Comparison of ENCODE assay signal across 8 mouse cellular contexts in genomic region chr3:67583125-67583845, GRCm38 (mm10). TPM values are rescaled to one million over a fixed set of nuclear protein-coding genes. Genes with fewer than 3 reads are reported as not detected.
DNase-seq lines count a peak whose midpoint lies in the region; ATAC-seq and TF ChIP-seq lines count a peak whose summit lies in the region.

No protein-coding gene starts in this region.

- peaks cover 29% of the 10 kb centered on the region for H3K36me3 ChIP-seq in embryonic facial prominence, embryonic 10.5 days (replicated peaks)
- peaks cover 15% of the 10 kb centered on the region for H3K36me3 ChIP-seq in hindbrain, embryonic 15.5 days
- peaks cover 23% of the 10 kb centered on the region for H3K36me3 ChIP-seq in midbrain, embryonic 12.5 days

- H3K4me1 ChIP-seq in lung, adult 2 months (ENCODE audit: control insufficient read depth, insufficient read depth, low read length), result no peaks in the 10 kb centered on the region; the same call in 1 of the 2 replicates
- H3K4me1 ChIP-seq in embryonic facial prominence, embryonic 10.5 days, result peaks cover 15% of the 10 kb centered on the region
- H3K4me1 ChIP-seq in hindbrain, embryonic 15.5 days (replicated peaks), result peaks cover 16% of the 10 kb centered on the region
- peaks cover 15% of the 10 kb centered on the region for H3K4me1 ChIP-seq in midbrain, embryonic 12.5 days

- H3K27me3 ChIP-seq in embryonic facial prominence, embryonic 10.5 days (replicated peaks; ENCODE audit: low read depth, poor library complexity, severe bottlenecking), result no peaks in the 10 kb centered on the region; the same call in 1 of the 2 replicates
- H3K27me3 ChIP-seq in hindbrain, embryonic 15.5 days, result 0 out of 2 replicates have a peak, but pooled peaks cover 10% of the 10 kb centered on the region
- peaks cover 8% of the 10 kb centered on the region for H3K27me3 ChIP-seq in midbrain, embryonic 12.5 days

- peak overlapping the region; percentile 83 for H3K27ac ChIP-seq in embryonic facial prominence, embryonic 10.5 days (replicated peaks)
- H3K27ac ChIP-seq in hindbrain, embryonic 15.5 days (replicated peaks), result peak overlapping the region; percentile 84
- peak overlapping the region; percentile 66; the same call in 1 of the 2 replicates for H3K27ac ChIP-seq in midbrain, embryonic 12.5 days (replicated peaks)

- DNase-seq in lung, adult 2 months, result no peak
- no peak for DNase-seq in lung, postnatal 10 days
- no peak for DNase-seq in embryonic facial prominence, embryonic 10.5 days (ENCODE audit: low spot score)
- DNase-seq in adrenal gland, adult 2 months, result no peak
- no peak for DNase-seq in cerebellum, adult 8-10 months
- DNase-seq in adrenal gland, postnatal 36 days, result no peak

- H3K9ac ChIP-seq in hindbrain, embryonic 15.5 days, result peak overlapping the region; percentile 86
- peak overlapping the region; percentile 81 for H3K9ac ChIP-seq in midbrain, embryonic 12.5 days (replicated peaks)

- no peaks in the 10 kb centered on the region for H3K9me3 ChIP-seq in embryonic facial prominence, embryonic 10.5 days
- no peaks in the 10 kb centered on the region for H3K9me3 ChIP-seq in hindbrain, embryonic 15.5 days
- H3K9me3 ChIP-seq in midbrain, embryonic 12.5 days, result no peaks in the 10 kb centered on the region

- no peak for TF ChIP-seq POLR2A in lung, adult 2 months (IDR thresholded peaks at IDR 0.05; ENCODE audit: borderline replicate concordance, extremely low read depth, low read depth, low read length)

- H3K4me2 ChIP-seq in hindbrain, embryonic 15.5 days, result peak overlapping the region; percentile 74
- H3K4me2 ChIP-seq in midbrain, embryonic 12.5 days (replicated peaks), result peak overlapping the region; percentile 89

- H3K4me3 ChIP-seq in lung, adult 2 months (replicated peaks; ENCODE audit: extremely low read depth, low read depth, low read length), result peak overlapping the region; percentile 72
- H3K4me3 ChIP-seq in embryonic facial prominence, embryonic 10.5 days, result peak overlapping the region; percentile 95
- H3K4me3 ChIP-seq in hindbrain, embryonic 15.5 days, result peak overlapping the region; percentile 88
- peak overlapping the region; percentile 73 for H3K4me3 ChIP-seq in midbrain, embryonic 12.5 days

- no peak for TF ChIP-seq CTCF in lung, adult 2 months (IDR thresholded peaks at IDR 0.05; ENCODE audit: insufficient read depth, low read length)

- ATAC-seq in hindbrain, embryonic 15.5 days (ENCODE audit: low FRiP score, low read depth), result peak; percentile 55
- ATAC-seq in midbrain, embryonic 12.5 days (ENCODE audit: low FRiP score, low read depth), result peak; percentile 57

- WGBS in lung, adult 2 months, result 10% methylated on average over 16 of the region's 16 CpGs
- WGBS in embryonic facial prominence, embryonic 10.5 days, result 21% methylated on average over 16 of the region's 16 CpGs
- 22% methylated on average over 16 of the region's 16 CpGs for WGBS in hindbrain, embryonic 15.5 days
- 21% methylated on average over 16 of the region's 16 CpGs for WGBS in midbrain, embryonic 12.5 days

RNA-seq across cellular contexts. Expression of gene Mfsd1, which starts 0.7 kb away (rescaled TPM):
- polyA plus RNA-seq in lung, adult 2 months (2012; rRNA removed), result 45.2 and 47.6 TPM in 2 replicates
- 59.6 and 61.3 TPM in 2 replicates for polyA plus RNA-seq in embryonic facial prominence, embryonic 10.5 days (2016; fragmentation: Nextera tagmentation; extraction: Ambion mirVana)
- 33.5 and 33.6 TPM in 2 replicates for polyA plus RNA-seq in hindbrain, embryonic 15.5 days (2015; fragmentation: Nextera tagmentation; extraction: Ambion mirVana)
- 53.9 and 56.3 TPM in 2 replicates for polyA plus RNA-seq in midbrain, embryonic 12.5 days (2016; fragmentation: Nextera tagmentation; extraction: Ambion mirVana)
- total RNA-seq in adrenal gland, adult 2 months (2021), result 10 to 100 TPM; 52.3 to 62.6 TPM
- 67.8 and 70.8 TPM in 2 replicates for polyA plus RNA-seq in adrenal gland, adult 2 months (2012; rRNA removed)
- 10 to 100 TPM; 54.1 to 78.3 TPM for total RNA-seq in adrenal gland, postnatal 36 days (2021)
